Mouse (Mus musculus) midbrain, embryonic 13.5 days (tissue): ENCODE results near the gene Akap12. TPM values are rescaled to one million over a fixed set of nuclear protein-coding genes. Genes with fewer than 3 reads are reported as not detected.

ENCODE experiments used
- ATAC-seq: fragments of 200-750 bp; cut with Nextera tagmentation; 2 replicates; pipeline ENCODE4 v1.8.0; 2017; ENCODE audit warnings: mild to moderate bottlenecking, moderate TSS enrichment, moderate library complexity
- H3K27ac ChIP-seq: fragments of 300-500 bp; sonication (generic); 2 replicates; pipeline ENCODE4 v1.5.1; 2015; ENCODE audit warnings: inconsistent platforms, mild to moderate bottlenecking, moderate library complexity
- H3K27me3 ChIP-seq: fragments of 300-500 bp; sonication (generic); 2 replicates; pipeline ENCODE4 v1.6.1; 2015; ENCODE audit warnings: mild to moderate bottlenecking, inconsistent platforms
- H3K36me3 ChIP-seq: fragments of 300-500 bp; sonication (generic); 2 replicates; pipeline ENCODE4 v1.6.1; 2015; ENCODE audit warnings: mild to moderate bottlenecking, inconsistent platforms
- H3K4me1 ChIP-seq: fragments of 300-500 bp; sonication (generic); replicated peaks from 2 replicates; pipeline ENCODE4 v1.6.1; 2015; ENCODE audit warnings: inconsistent platforms
- H3K4me2 ChIP-seq: fragments of 300-500 bp; sonication (generic); replicated peaks from 2 replicates; pipeline ENCODE4 v1.6.1; 2015; ENCODE audit warnings: moderate library complexity, mild to moderate bottlenecking, inconsistent platforms
- H3K4me3 ChIP-seq: fragments of 300-500 bp; sonication (generic); replicated peaks from 2 replicates; pipeline ENCODE4 v1.5.1; 2015; ENCODE audit warnings: mild to moderate bottlenecking, inconsistent platforms
- H3K9ac ChIP-seq: fragments of 300-500 bp; sonication (generic); replicated peaks from 2 replicates; pipeline ENCODE4 v1.6.1; 2015; ENCODE audit warnings: mild to moderate bottlenecking, inconsistent platforms
- H3K9me3 ChIP-seq: fragments of 300-500 bp; sonication (generic); 2 replicates; pipeline ENCODE4 v1.6.1; 2016; ENCODE audit warnings: mild to moderate bottlenecking, inconsistent platforms
- WGBS: fragments of 180-500 bp; shearing (Covaris S2); methylation state at CpG from one replicate; pipeline ENCODE4 v1.1.7; 2015; 5-methylcytosine and 5-hydroxymethylcytosine counted together
- polyA plus RNA-seq: library from polyadenylated mRNA; unstranded; fragments of >200 nt; fragmentation: Nextera tagmentation; extraction: Ambion mirVana; gene quantifications from 2 replicates; pipeline ENCODE4 v1.2.1, GENCODE M21; 2015

Akap12 gene
- polyA plus RNA-seq, 1 experiment from 2014 or later = 30.0 TPM

- 51% methylated on average over 5 of the region's 5 CpGs for whole genome bisulfite sequencing
- Histone ChIP-seq H3K27me3 (no peaks in the 10 kb centered on the region), H3K9ac (peak overlapping the region; percentile 99), H3K36me3 (peaks cover 11% of the 10 kb centered on the region; the same call in 1 of the 2 replicates), H3K4me3 (peak overlapping the region; percentile 97), H3K4me2 (peak overlapping the region; percentile 88), H3K4me1 (peaks cover 48% of the 10 kb centered on the region), H3K27ac (no peak overlapping the region), H3K9me3 (no peaks in the 10 kb centered on the region)
- no peak for ATAC-seq
Measured at GRCm38 (mm10) chr10:4389461-4390112, 123.4 kb downstream of the Akap12 start.

DNA sequence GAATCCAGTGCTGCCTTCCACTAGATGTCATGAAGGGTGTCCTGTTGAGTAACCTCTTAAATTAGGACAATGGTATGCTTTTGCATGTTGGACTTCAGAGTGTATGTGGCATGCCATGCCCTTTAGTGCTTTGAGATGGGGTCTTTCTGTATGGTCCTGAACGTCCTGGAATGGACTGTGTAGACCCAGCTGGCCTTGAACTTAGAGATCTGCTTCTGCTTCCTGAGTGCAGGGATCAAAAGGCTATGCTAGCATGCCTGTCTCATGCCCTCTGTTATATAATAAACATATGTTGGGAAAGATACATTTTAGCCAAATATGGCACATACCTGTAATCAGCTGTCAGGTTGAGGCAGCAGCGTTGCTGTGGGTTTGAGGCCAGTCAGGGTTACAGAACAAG, 124.4 kb downstream of the Akap12 start:
- no peaks in the 10 kb centered on the region for H3K9me3 ChIP-seq
- H3K27me3 ChIP-seq = no peaks in the 10 kb centered on the region
- peaks cover 48% of the 10 kb centered on the region for H3K4me1 ChIP-seq
- ATAC-seq = no peak
- H3K27ac ChIP-seq = no peak overlapping the region
- whole genome bisulfite sequencing = 75% methylated on average over 2 of the region's 2 CpGs
- H3K36me3 ChIP-seq = peaks cover 13% of the 10 kb centered on the region; the same call in 1 of the 2 replicates
- H3K4me2 ChIP-seq = peak overlapping the region; percentile 88
- 0 out of 2 replicates have a peak overlapping the region, but pooled peaks have one; percentile 97 for H3K4me3 ChIP-seq
- H3K9ac ChIP-seq = no peak overlapping the region

DNA sequence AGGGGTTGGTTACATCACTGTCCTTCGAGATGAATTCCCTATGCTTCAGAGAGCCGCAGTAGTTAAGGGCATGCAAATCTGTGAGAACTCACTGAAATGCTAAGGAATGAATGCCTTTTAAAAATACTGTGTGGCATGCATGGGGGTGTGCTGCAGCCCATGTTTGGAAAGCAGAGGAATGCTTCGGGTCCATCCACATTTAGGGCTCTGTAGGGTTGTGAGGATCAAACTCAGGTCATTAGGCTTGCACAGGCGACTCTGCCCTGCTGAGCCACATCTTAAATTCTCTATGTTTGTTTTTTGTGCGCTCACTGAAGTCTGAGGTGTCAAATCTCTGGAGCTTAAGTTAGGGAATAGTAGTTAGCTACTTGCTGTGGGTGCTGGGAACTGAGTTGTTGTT, 124.9 kb downstream of the Akap12 start:
- peaks cover 43% of the 10 kb centered on the region for H3K4me1 ChIP-seq
- 71% methylated on average over 5 of the region's 5 CpGs for WGBS
- H3K27me3 ChIP-seq = no peaks in the 10 kb centered on the region
- no peak overlapping the region for H3K27ac ChIP-seq
- no peak for ATAC-seq
- H3K4me2 ChIP-seq = peak overlapping the region; percentile 88
- peaks cover 17% of the 10 kb centered on the region; the same call in 1 of the 2 replicates for H3K36me3 ChIP-seq
- H3K9me3 ChIP-seq = no peaks in the 10 kb centered on the region
- no peak overlapping the region for H3K9ac ChIP-seq
- no peak overlapping the region for H3K4me3 ChIP-seq

DNA sequence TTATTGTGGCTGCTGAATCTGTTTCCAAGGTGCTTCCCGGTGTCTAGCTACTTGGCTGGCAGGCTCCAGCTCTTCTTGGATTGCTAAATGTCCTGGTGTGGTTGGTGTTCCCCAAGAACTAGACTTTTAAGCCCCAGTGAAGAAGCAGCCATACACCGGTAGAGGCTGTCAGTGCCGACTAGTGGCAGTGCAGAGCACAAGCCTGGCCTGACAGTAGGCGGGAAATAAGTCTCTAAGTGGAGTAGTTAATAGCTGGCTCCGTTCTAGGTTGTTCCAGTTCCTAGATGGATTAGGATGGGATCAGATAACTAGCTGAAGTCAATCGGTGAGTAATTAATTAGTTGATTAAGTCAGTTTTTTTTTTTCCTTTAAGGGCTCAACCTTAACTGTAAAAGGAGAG, 125.7 kb downstream of the Akap12 start:
- peaks cover 20% of the 10 kb centered on the region for H3K36me3 ChIP-seq
- H3K27me3 ChIP-seq = no peaks in the 10 kb centered on the region
- H3K9ac ChIP-seq = no peak overlapping the region
- H3K4me2 ChIP-seq = 0 out of 2 replicates have a peak overlapping the region, but pooled peaks have one; percentile 15
- no peak for ATAC-seq
- H3K4me1 ChIP-seq = peaks cover 41% of the 10 kb centered on the region
- H3K9me3 ChIP-seq = no peaks in the 10 kb centered on the region
- 62% methylated on average over 6 of the region's 6 CpGs for WGBS
- H3K4me3 ChIP-seq = no peak overlapping the region
- no peak overlapping the region for H3K27ac ChIP-seq

GRCm38 (mm10) chr10:4395321-4395720, 129.1 kb downstream of the Akap12 start:
- Histone ChIP-seq H3K9me3 (no peaks in the 10 kb centered on the region), H3K4me2 (no peak overlapping the region), H3K9ac (no peak overlapping the region), H3K27ac (no peak overlapping the region), H3K4me3 (no peak overlapping the region), H3K27me3 (no peaks in the 10 kb centered on the region), H3K36me3 (peaks cover 30% of the 10 kb centered on the region), H3K4me1 (peaks cover 23% of the 10 kb centered on the region)
- WGBS = 95% methylated on average over 3 of the region's 3 CpGs
- no peak for ATAC-seq

GRCm38 (mm10) chr10:4398058-4398457, 131.9 kb downstream of the Akap12 start:
- 93% methylated on average over 5 of the region's 5 CpGs for WGBS
- Histone ChIP-seq H3K9me3 (no peaks in the 10 kb centered on the region), H3K4me3 (no peak overlapping the region), H3K27ac (peak overlapping the region; percentile 32; the same call in 1 of the 2 replicates), H3K9ac (no peak overlapping the region), H3K4me1 (no peaks in the 10 kb centered on the region), H3K4me2 (no peak overlapping the region), H3K27me3 (no peaks in the 10 kb centered on the region), H3K36me3 (peaks cover 38% of the 10 kb centered on the region)
- no peak for ATAC-seq

GRCm38 (mm10) chr10:4404895-4405491, 138.8 kb downstream of the Akap12 start:
- no peaks in the 10 kb centered on the region for H3K4me1 ChIP-seq
- H3K9me3 ChIP-seq = no peaks in the 10 kb centered on the region
- ATAC-seq = peak; percentile 71
- H3K27me3 ChIP-seq = no peaks in the 10 kb centered on the region
- peaks cover 36% of the 10 kb centered on the region for H3K36me3 ChIP-seq
- no peak overlapping the region for H3K4me2 ChIP-seq
- no peak overlapping the region for H3K4me3 ChIP-seq
- 58% methylated on average over 5 of the region's 5 CpGs for WGBS
- no peak overlapping the region for H3K27ac ChIP-seq
- H3K9ac ChIP-seq = no peak overlapping the region

GRCm38 (mm10) chr10:4405511-4405910, 139.3 kb downstream of the Akap12 start:
- Histone ChIP-seq H3K9ac (no peak overlapping the region), H3K27me3 (no peaks in the 10 kb centered on the region), H3K4me2 (no peak overlapping the region), H3K4me1 (no peaks in the 10 kb centered on the region; the same call in 1 of the 2 replicates), H3K36me3 (peaks cover 38% of the 10 kb centered on the region), H3K4me3 (no peak overlapping the region), H3K27ac (no peak overlapping the region), H3K9me3 (no peaks in the 10 kb centered on the region)
- WGBS = 89% methylated on average over 5 of the region's 5 CpGs
- peak; percentile 41; the same call in 1 of the 2 replicates for ATAC-seq

DNA sequence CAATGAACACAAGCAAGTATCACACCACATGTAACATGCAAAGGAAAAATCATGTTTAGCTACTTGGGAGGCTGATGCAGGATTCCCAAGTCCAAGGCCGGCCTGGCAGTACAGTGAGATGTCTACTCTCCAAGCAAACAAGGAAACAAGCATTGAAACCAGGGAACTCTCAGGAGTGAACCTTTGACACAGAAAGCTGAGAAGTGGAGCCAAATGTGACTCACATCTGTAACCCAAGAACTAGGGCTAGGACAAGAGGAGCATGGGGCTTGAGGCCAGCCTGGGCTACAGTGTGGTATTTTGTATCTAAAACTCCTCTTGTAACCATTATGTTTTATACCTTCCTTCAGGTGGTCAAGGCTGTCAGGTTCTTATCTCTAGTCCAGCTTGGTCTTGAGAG, 141.0 kb downstream of the Akap12 start:
- Histone ChIP-seq H3K36me3 (peaks cover 44% of the 10 kb centered on the region), H3K4me3 (no peak overlapping the region)

More for the DNA sequence above, 141.0 kb downstream of the Akap12 start:
- no peak for ATAC-seq
- H3K4me2 ChIP-seq = no peak overlapping the region
- no peaks in the 10 kb centered on the region; the same call in 1 of the 2 replicates for H3K4me1 ChIP-seq
- no peak overlapping the region for H3K27ac ChIP-seq
- no peaks in the 10 kb centered on the region for H3K9me3 ChIP-seq
- H3K9ac ChIP-seq = no peak overlapping the region
- WGBS = 84% methylated on average over 1 of the region's 1 CpGs
- no peaks in the 10 kb centered on the region for H3K27me3 ChIP-seq

Other genes with a start within 250 kb of the Akap12 start
- gene Zbtb2, start 121.7 kb downstream of the Akap12 start, polyA plus RNA-seq = 18.6 and 18.7 TPM in 2 replicates
- gene Rmnd1, start 166.0 kb downstream of the Akap12 start, polyA plus RNA-seq = 51.3 and 53.7 TPM in 2 replicates
- gene Armt1, start 166.1 kb downstream of the Akap12 start, polyA plus RNA-seq = 16.3 and 18.2 TPM in 2 replicates
- 0.05 and 0.27 TPM in 2 replicates for gene Ccdc170, start 216.1 kb downstream of the Akap12 start, polyA plus RNA-seq